Mouse (Mus musculus): ENCODE measurements around the gene Acsf3.

DNA sequence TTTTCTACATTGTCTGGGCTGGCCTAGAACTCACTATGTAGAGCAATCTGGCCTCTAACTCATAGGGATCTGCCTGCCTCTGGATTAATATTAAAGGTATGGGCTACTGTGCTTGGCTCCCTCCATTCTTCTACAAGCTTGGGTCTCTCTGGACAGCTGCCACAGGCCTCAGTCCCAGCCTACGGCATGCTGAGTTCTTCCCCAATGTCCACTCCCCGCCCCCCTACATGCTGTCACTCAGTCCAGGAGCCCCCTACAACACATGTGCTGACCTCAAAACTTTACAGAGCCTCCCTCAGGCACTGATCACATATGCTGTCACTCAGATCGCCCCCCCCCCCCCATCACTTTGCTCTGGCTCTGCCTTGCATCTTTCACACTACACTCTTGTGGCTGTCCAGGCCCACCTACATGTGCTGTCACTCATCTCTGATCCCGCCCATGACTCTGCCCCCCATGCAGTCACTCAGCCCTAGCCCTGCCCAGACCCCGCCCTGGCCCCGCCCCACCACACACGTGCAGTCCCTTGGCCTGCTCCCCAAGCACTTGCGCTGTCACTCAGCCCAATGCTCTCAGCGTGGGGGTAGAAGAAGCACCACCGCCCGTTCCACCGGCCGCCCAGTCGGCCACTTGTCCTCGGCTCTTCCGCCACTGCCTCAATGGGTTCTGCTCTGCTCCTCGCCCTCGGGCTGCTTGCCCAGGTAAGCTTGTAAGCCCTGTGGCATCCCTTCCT lies 72.7 kb downstream of the Acsf3 start, which contains the start of gene Cdh15:
- TF ChIP-seq CTCF (IDR thresholded peaks at IDR 0.05; ENCODE audit: low read depth, low read length) (no peak), POLR2A (IDR thresholded peaks at IDR 0.05; ENCODE audit: extremely low read depth, insufficient read depth, low read length) (no peak)
